Mouse (Mus musculus) hindbrain, embryonic 16.5 days (tissue): Measurements from ENCODE around the gene Alkbh6. TPM values are rescaled to one million over a fixed set of nuclear protein-coding genes. Genes with fewer than 3 reads are reported as not detected.

Source experiments
- polyA plus RNA-seq: library from polyadenylated mRNA; unstranded; fragments of >200 nt; fragmentation: Nextera tagmentation; extraction: Ambion mirVana; gene quantifications from 2 replicates; pipeline ENCODE4 v1.2.1, GENCODE M21; 2015

Gene Alkbh6
- polyA plus RNA-seq, 1 experiment from 2014 or later = 124 TPM

Other genes with a start within 250 kb of the Alkbh6 start
- gene Zfp82, start 235.8 kb upstream of the Alkbh6 start, polyA plus RNA-seq = 11.6 and 13.8 TPM in 2 replicates
- 0.80 and 1.5 TPM in 2 replicates for gene Gm26920, start 218.3 kb upstream of the Alkbh6 start, polyA plus RNA-seq
- gene Zfp566, start 218.2 kb upstream of the Alkbh6 start, polyA plus RNA-seq = 14.4 and 14.9 TPM in 2 replicates
- gene Zfp260, start 213.9 kb upstream of the Alkbh6 start, polyA plus RNA-seq = 69.0 and 75.5 TPM in 2 replicates
- gene Zfp382, start 186.8 kb upstream of the Alkbh6 start, polyA plus RNA-seq = 23.7 and 26.9 TPM in 2 replicates
- 8.0 and 9.2 TPM in 2 replicates for gene Zfp146, start 139.0 kb upstream of the Alkbh6 start, polyA plus RNA-seq
- gene Cox7a1, start 124.6 kb upstream of the Alkbh6 start, polyA plus RNA-seq = 5.6 and 6.8 TPM in 2 replicates
- gene Capns1, start 109.9 kb upstream of the Alkbh6 start, polyA plus RNA-seq = 86.0 and 94.7 TPM in 2 replicates
- gene Polr2i, start 76.8 kb upstream of the Alkbh6 start, polyA plus RNA-seq = 168 and 175 TPM in 2 replicates
- gene Tbcb, start 76.4 kb upstream of the Alkbh6 start, polyA plus RNA-seq = 465 and 500 TPM in 2 replicates
- not detected in 2 replicates for gene Ovol3, start 73.0 kb upstream of the Alkbh6 start, polyA plus RNA-seq
- gene Thap8, start 28.6 kb upstream of the Alkbh6 start, polyA plus RNA-seq = 0.66 and 0.86 TPM in 2 replicates
- gene Wdr62, start 28.3 kb upstream of the Alkbh6 start, polyA plus RNA-seq = 3.9 and 5.6 TPM in 2 replicates
- gene Clip3, start 17.0 kb upstream of the Alkbh6 start, polyA plus RNA-seq = 96.5 and 138 TPM in 2 replicates
- gene Syne4, start 6.1 kb downstream of the Alkbh6 start, polyA plus RNA-seq = 14.6 and 14.8 TPM in 2 replicates
- 0.21 and 0.54 TPM in 2 replicates for gene E130208F15Rik, start 13.0 kb downstream of the Alkbh6 start, polyA plus RNA-seq
- 16.8 and 17.0 TPM in 2 replicates for gene Sdhaf1, start 15.2 kb downstream of the Alkbh6 start, polyA plus RNA-seq
- 15.8 and 16.8 TPM in 2 replicates for gene Lrfn3, start 54.1 kb downstream of the Alkbh6 start, polyA plus RNA-seq
- gene Tyrobp, start 105.0 kb downstream of the Alkbh6 start, polyA plus RNA-seq = 29.7 and 31.5 TPM in 2 replicates
- 0.95 and 0.97 TPM in 2 replicates for gene Hcst, start 111.1 kb downstream of the Alkbh6 start, polyA plus RNA-seq
- 2.5 and 2.9 TPM in 2 replicates for gene Nfkbid, start 113.0 kb downstream of the Alkbh6 start, polyA plus RNA-seq
- gene Aplp1, start 136.8 kb downstream of the Alkbh6 start, polyA plus RNA-seq = 742 and 752 TPM in 2 replicates
- 3.0 and 4.2 TPM in 2 replicates for gene Kirrel2, start 149.0 kb downstream of the Alkbh6 start, polyA plus RNA-seq
- 0.98 and 1.7 TPM in 2 replicates for gene Nphs1, start 149.6 kb downstream of the Alkbh6 start, polyA plus RNA-seq
- not detected in 2 replicates for gene Prodh2, start 184.9 kb downstream of the Alkbh6 start, polyA plus RNA-seq
- 94.8 and 134 TPM in 2 replicates for gene Arhgap33, start 226.3 kb downstream of the Alkbh6 start, polyA plus RNA-seq
- gene Hspb6, start 243.5 kb downstream of the Alkbh6 start, polyA plus RNA-seq = 14.2 TPM in 2 replicates
- gene Proser3, start 243.6 kb downstream of the Alkbh6 start, polyA plus RNA-seq = 6.8 and 7.5 TPM in 2 replicates